Mouse (Mus musculus) T-helper 17 cell (primary cell): ENCODE measurements around the gene Xiap.

Experiments
- in situ Hi-C, 2 experiments: fragments of 300-600 bp; cut with MboI, MseI; formaldehyde crosslinking; loops; 1 replicate in 1 of 2; 2 replicates in 1 of 2; pipeline ENCODE4 v1.15.1; 2025; ENCODE audit warnings: high pct_unique_total_duplicates in 2 of 2

Gene Xiap

GRCm38 (mm10) chrX:42068875-42069257, 9.4 kb downstream of the Xiap start:
- in situ Hi-C loops, result no loop called here

DNA sequence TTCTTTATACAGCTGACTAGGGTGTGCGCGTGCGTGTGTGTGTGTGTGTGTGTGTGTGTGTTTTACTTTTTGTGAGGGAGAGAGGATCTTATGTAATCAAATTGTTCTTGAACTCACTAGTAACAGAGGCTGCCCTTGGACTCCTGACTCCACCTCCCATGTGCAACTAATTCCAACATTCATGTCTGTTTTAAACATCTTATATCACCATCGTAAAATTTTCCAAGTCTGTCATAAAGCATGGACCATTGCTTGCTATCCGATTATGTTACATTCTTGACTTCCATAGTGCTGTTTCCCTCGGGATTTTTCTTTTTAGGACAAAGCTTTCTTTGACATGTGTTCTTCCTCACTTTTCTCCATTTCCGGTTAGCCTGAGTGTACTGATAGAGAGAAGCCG, 28.3 kb downstream of the Xiap start:
- in situ Hi-C loops, result no loop called here

DNA sequence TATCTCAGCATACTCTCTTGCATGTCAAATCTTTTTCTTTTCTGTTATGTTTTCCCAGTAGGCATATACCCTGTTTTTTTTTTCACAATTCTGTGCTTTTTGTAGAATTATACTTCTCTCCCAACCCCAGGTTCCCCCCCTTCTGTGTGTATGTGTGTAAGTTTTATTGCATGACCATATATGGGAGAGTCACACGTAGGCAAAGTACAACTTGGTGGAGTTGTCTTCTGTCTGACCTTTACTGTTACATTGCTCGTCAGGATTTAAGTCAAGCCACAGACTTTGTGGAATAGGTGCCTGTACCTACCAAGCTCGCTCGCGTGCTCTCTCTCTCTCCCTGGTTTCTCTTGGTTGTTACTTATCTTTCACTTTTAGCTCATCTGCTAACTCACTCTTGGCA, 28.7 kb downstream of the Xiap start:
- in situ Hi-C loops, result no loop called here

- in situ Hi-C loops, result no loop called here
Observed at GRCm38 (mm10) chrX:42107137-42107536, 47.7 kb downstream of the Xiap start.

DNA sequence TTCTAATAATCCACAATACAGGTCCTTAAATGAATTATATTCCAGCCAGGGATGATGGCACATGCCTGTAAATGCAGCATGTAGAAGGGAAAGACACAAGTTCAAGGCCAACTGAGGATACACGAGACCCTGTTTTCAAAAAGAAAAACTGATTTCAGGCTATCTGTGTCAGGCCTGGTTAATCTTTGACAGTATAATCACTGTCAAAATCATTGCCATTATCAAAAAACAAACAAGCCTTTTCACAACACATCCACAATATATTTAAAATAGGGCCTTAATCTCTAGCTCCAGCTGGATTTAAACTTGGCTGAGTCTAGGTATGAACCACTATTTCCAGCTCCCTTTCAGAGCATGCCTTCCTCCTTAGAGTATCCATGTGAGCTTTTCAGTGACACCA, 51.1 kb downstream of the Xiap start:
- in situ Hi-C loops, result no loop called here

DNA sequence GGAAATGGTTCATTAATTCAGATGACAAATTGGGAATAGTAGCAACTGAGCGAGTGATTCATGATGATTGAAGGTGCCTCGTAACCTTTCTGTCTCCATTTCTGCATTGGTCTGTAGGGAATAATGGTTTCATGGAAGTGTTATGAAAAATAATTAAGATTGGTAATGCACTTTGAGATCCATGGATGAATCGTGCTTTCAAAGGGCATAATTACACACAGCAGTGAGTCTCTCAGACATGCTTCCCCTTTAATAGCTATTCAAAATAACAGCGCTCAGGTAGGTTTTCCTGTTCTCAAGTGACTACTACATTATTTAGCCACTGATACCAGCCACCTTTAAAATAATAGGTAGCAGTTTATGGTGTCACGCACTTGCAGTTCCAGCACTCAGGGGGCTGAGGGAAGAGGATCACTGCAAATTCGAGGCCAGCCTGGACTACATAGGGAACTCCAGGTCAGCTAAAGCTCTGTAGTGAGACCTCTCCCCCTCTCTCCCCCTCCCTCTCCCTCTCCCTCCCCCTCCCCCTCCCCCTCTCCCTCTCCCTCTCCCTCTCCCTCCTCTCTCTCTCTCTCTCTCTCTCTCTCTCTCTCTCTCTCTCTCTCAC, 60.1 kb downstream of the Xiap start:
- in situ Hi-C loops, result no loop called here

DNA sequence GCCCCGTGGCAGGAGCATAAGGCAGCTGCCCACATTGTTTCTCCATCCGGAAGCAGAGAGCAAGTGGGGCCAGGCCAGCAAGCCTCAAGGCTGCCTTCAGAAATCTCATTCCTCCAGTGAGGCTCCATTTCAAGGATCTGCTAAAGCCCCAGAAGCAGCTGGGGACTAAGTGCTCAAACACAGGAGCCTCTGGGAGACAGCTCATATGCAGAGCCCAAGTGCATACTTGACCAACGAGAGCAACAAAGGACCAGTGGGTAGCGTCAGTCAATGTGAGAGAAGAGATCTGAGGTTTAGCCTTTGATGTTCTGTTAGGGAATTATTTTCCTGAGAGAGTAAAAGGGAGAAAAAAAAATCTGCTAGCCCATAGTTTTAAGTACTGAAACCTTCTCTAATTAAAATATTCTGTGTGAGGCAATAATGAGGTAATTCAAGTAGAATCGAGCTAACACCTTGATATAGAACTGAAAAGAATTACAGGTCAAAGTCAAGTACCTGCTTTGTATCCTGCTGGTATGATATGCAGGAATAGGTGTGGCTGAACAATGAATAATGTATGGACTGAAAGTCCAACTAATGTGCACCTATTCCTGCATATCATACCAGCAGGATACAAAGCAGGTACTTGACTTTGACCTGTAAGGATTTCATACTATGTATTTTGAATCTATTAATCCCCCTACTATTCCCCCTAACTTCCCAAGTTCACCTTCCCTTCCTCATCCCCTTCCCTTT, 65.7 kb downstream of the Xiap start:
- in situ Hi-C loops, result no loop called here

DNA sequence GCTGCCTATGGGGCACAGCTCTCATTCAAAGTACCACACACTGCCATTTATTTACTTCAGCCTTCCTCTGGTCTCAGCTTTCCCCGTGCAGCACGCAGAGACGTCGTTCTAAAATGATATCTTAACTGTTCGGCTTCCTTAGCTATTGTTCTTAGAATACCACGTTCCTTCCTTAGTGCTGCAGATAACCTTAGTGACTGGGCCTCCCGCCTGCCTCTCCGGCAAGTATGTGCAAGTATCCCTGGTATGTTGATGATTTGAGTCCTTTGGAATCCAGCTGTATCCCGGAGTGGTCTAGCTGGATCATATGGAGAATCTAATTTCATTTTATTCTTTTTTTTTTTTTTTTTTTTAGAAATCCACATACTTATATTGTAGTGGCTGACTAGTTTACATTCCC, 80.4 kb downstream of the Xiap start:
- in situ Hi-C loops, result no loop called here

DNA sequence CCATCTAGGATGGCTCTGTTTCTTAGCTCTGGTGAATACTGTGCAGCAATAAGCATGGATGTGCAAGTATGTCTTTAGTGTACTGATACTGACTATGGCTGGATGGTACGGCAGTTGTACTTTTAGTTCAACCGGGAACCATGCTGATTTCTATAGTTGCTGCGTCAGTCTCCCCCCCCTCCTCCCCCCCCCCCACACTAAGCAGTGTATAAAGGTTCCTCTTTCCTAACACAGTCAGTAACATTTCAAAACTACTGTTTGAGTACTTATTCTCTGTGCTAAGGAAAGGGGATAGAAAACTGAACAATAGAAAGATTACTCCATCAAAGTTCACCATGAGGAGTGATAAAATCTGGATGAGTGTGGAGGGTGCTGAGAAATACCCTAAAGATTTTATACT, 83.1 kb downstream of the Xiap start:
- in situ Hi-C loops, result no loop called here

DNA sequence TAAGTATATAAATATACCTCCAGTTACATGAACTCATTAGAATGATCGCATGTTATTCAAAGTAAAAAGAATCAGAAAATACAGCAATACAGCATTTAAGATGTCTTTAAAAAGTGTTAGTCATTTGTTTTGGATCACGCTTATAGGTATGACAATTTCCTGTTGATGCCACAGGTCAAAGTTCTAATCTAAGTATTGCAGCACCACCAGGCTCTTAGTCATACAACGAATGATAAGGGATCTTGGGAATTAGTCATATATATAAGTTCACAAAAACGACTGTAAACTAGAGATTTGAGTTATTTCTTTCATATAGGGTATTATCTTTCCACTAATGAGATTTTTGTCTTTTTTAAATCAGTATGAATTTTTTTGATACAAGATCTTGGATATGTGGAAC, 84.5 kb downstream of the Xiap start:
- in situ Hi-C loops, result no loop called here

DNA sequence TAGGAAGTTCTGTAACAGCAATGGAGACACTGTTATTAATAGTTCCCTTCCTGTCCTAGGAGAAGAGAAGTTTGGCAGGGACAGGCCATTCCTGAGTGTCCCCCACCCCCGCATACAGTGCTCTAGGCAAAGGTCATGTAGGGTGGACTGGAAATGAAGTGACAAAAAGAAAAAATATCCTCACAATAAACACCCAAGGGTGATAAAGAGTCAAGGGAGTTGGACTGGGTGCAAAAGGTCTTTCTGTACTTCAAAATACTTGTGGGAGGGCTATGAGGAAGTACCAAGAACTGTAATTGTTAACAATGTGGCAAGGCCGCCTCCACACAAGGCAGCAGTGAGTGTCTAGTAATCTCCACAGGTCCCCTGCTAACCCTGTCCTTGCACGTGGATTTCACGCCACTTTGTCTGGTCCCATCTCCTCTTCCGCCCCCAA, 88.6 kb downstream of the Xiap start:
- in situ Hi-C loops, result no loop called here

- in situ Hi-C loops, result no loop called here
Observed at GRCm38 (mm10) chrX:42148788-42149556, 89.5 kb downstream of the Xiap start, which contains the start of gene Stag2. TSS of gene Stag2 (plus strand) at chrX:42149317.

- in situ Hi-C loops, result no loop called here
Observed at GRCm38 (mm10) chrX:42149557-42150345, 90.3 kb downstream of the Xiap start.

DNA sequence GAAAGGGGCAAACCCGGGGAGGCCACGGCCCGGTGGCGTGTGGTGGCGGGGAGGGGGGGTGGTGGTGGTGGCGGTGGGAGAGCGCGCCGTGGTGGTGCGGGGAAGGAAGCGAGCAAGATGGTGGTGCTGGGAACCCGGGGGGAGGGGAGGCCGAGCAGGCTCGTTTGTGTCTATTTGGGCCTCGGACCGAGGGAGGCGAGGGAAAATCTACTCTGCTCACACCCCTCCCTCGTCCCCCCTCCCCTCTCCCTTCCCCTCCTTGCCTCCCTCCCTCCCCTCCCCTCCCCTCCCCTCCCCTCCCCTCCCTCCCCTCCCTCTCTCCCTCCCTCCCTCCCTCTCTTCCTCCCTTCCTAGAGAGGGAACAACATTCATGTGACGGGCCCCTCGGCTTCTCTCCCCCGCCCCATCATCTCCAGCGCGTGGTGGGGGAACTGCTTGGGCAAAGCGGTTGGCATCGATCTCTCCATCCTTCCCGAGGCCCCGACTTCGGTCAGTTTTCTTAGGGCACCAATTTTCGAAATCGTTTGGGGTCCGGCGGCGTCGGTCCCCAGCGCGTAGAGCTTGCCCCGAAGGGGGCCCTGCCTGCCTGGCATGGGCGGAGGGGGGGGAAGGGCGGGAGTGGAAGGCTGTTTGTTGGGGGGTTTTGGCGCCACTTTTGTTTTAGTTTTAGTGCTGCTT, 91.0 kb downstream of the Xiap start:
- in situ Hi-C loops, result no loop called here

DNA sequence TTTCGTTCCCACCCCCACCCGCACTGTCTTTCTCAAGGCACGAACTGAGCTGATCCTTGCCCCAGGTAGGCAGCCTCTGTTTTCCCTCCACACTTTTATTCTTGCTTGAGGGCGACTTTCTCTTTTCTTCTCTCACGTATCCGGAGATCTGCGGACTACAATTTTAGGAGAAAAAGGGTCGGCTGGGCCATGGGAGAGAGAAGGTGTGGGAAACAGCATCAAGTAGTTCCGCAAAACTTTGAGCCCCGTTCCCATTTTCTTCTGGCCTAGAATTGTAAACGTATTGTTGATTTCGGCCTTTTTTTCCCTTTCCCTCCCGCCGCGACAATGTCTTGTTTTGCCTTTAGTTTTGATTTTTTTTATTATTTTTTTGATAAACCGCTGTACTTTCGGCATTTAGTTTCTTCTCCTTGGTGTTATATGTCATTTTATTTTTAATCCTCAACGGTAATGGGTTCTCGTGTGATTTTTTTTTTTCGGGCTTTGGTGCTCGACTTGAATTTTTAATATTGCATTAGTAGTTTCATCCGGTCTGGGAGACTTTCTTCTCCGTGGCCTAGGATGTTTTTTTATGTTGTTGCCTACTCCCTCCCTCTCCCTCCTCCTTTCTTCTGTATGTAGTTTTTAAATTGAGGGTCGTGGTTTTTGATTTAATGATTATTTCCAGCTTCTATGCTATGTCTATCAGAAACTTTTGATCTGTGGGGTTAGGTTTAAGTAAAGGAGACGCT, 91.7 kb downstream of the Xiap start:
- in situ Hi-C loops, result no loop called here

GRCm38 (mm10) chrX:42151903-42152369, 92.5 kb downstream of the Xiap start:
- in situ Hi-C loops, result no loop called here

- in situ Hi-C loops, result no loop called here
Observed at GRCm38 (mm10) chrX:42153056-42153455, 93.6 kb downstream of the Xiap start.
